Mouse (Mus musculus) erythroblast, embryonic 14.5 days (primary cell): ENCODE measurements around the gene Afmid. TPM values are rescaled to one million over a fixed set of nuclear protein-coding genes. Genes with fewer than 3 reads are reported as not detected.

Experiments
- H3K27me3 ChIP-seq: 2 replicates; pipeline ENCODE4 v1.6.1; 2012; ENCODE audit warnings: inconsistent platforms; ENCODE audit not compliant: control insufficient read depth
- H3K36me3 ChIP-seq: 2 replicates; pipeline ENCODE4 v1.6.1; 2012; ENCODE audit warnings: mild to moderate bottlenecking, inconsistent platforms; ENCODE audit not compliant: control insufficient read depth
- H3K4me1 ChIP-seq: 2 replicates; pipeline ENCODE4 v1.6.1; 2012; ENCODE audit warnings: inconsistent platforms; ENCODE audit not compliant: control insufficient read depth
- H3K4me3 ChIP-seq: replicated peaks from 2 replicates; pipeline ENCODE3; 2012; ENCODE audit warnings: moderate library complexity, mild to moderate bottlenecking, inconsistent platforms
- H3K9me3 ChIP-seq: 2 replicates; pipeline ENCODE4 v1.6.1; 2012; ENCODE audit warnings: low read length, inconsistent platforms, mixed read lengths; ENCODE audit not compliant: control insufficient read depth
- GATA1 ChIP-seq: IDR thresholded peaks from 2 replicates; pipeline ENCODE4 v1.6.1; 2012; ENCODE audit warnings: low read length, inconsistent platforms, mixed read lengths
- TAL1 ChIP-seq: IDR thresholded peaks from 3 replicates; pipeline ENCODE4 v1.6.1; 2012; ENCODE audit warnings: low read length, inconsistent platforms, mixed read lengths
- polyA plus RNA-seq: library from polyadenylated mRNA; stranded (reverse); fragments of >175 nt; gene quantifications from 2 replicates; pipeline ENCODE4 v1.2.3, GENCODE M21; 2012

The Afmid gene
- polyA plus RNA-seq, 1 experiment: 0.41 TPM

DNA sequence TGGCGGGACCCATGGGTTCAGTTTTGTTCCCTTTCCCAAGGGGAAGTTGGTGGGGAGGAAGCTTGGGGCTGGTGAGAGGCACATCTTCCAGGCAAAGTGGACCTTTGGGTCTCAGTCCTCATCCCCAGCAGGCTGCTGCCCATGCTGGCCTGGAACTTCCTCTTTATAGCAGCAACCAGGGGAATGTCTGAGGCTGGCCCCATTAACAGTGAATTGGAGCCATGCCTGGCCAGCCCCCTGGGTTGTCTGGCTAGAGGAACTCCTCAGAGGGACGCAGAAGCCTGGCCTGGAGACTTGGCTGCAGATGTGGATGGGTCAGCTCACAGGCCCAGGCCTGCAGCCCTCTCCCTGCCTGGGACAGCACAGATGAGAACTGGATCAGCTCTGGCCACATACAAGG, 39.1 kb downstream of the Afmid start:
- Histone ChIP-seq H3K27me3 (peaks cover 51% of the 10 kb centered on the region), H3K36me3 (no peaks in the 10 kb centered on the region; the same call in 1 of the 2 replicates), H3K4me1 (peaks cover 7% of the 10 kb centered on the region), H3K4me3 (no peak overlapping the region), H3K9me3 (no peaks in the 10 kb centered on the region)
- TF ChIP-seq GATA1 (no peak), TAL1 (no peak)

GRCm38 (mm10) chr11:117865988-117866387, 40.3 kb downstream of the Afmid start:
- H3K4me3 ChIP-seq: no peak overlapping the region
- H3K4me1 ChIP-seq: peaks cover 5% of the 10 kb centered on the region; the same call in 1 of the 2 replicates
- TF ChIP-seq TAL1: no peak
- H3K27me3 ChIP-seq: peaks cover 42% of the 10 kb centered on the region
- no peaks in the 10 kb centered on the region for H3K36me3 ChIP-seq
- no peaks in the 10 kb centered on the region for H3K9me3 ChIP-seq

- Histone ChIP-seq H3K4me1 (peaks cover 7% of the 10 kb centered on the region), H3K9me3 (no peaks in the 10 kb centered on the region), H3K27me3 (peaks cover 35% of the 10 kb centered on the region), H3K4me3 (no peak overlapping the region), H3K36me3 (no peaks in the 10 kb centered on the region)
- TF ChIP-seq GATA1 (no peak), TAL1 (no peak)
Measured at GRCm38 (mm10) chr11:117870688-117871365, 45.1 kb downstream of the Afmid start.

DNA sequence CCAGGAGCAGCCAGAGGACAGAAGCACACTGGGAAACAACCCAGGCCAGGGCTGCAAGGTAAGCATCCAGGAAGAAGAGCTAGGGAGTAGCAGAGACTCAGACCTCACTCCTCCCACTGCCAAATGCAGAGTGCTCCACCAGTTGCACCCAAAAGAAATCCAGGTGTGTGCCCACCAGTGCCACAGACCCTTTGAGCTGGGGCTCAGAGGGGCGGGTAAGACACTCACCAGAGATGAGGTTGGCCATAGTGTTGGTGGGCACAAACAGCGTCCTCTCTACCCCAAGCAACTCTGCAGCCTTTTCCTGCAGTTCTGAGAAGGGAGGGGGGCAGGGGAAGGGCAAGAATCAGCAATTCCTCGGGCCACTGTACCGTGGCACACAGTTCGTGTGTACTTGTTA, 45.7 kb downstream of the Afmid start:
- Histone ChIP-seq H3K36me3 (no peaks in the 10 kb centered on the region), H3K9me3 (no peaks in the 10 kb centered on the region), H3K4me3 (no peak overlapping the region), H3K4me1 (peaks cover 7% of the 10 kb centered on the region), H3K27me3 (peaks cover 35% of the 10 kb centered on the region)
- TF ChIP-seq GATA1: no peak
- TF ChIP-seq TAL1: no peak

GRCm38 (mm10) chr11:117871911-117872584, 46.3 kb downstream of the Afmid start:
- Histone ChIP-seq H3K36me3 (no peaks in the 10 kb centered on the region), H3K9me3 (no peaks in the 10 kb centered on the region), H3K4me1 (peaks cover 7% of the 10 kb centered on the region), H3K27me3 (peaks cover 35% of the 10 kb centered on the region), H3K4me3 (no peak overlapping the region)
- TF ChIP-seq TAL1 (no peak), GATA1 (no peak)

- peak within 1 kb of the TSS; percentile 55 for H3K4me3 ChIP-seq
- peaks cover 38% of the 10 kb centered on the region for H3K27me3 ChIP-seq
- H3K9me3 ChIP-seq: no peaks in the 10 kb centered on the region
- H3K4me1 ChIP-seq: peaks cover 10% of the 10 kb centered on the region
- TF ChIP-seq TAL1 (no peak), GATA1 (no peak)
- H3K36me3 ChIP-seq: no peaks in the 10 kb centered on the region
Measured at GRCm38 (mm10) chr11:117872861-117873608, 47.3 kb downstream of the Afmid start, which contains the start of gene Tha1. Tha1 (minus strand) TSS chr11:117873481.

GRCm38 (mm10) chr11:117874419-117874818, 48.7 kb downstream of the Afmid start:
- peaks cover 43% of the 10 kb centered on the region for H3K27me3 ChIP-seq
- H3K4me1 ChIP-seq: peaks cover 16% of the 10 kb centered on the region
- no peaks in the 10 kb centered on the region for H3K9me3 ChIP-seq
- H3K36me3 ChIP-seq: no peaks in the 10 kb centered on the region
- TF ChIP-seq TAL1 (no peak), GATA1 (no peak)
- H3K4me3 ChIP-seq: no peak overlapping the region

DNA sequence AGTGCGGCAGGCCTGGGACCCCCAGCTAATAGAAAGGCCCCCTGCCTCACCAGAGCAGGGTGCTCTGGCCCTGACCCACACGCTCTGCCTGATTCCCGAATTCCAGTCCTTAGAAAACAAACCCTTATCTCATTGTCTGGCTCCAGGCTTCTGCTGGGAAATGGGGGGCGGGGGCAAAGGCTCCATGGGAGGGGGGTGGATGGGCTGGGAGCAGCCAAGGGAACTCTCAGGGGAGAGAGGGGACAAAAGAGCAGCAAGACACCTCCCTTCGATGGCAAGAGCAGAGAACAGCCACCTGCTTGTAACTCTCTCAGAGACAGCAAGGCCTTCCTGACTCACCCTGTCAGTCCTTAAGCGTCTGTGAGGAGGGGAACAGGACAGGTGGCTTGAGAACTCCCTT, 50.0 kb downstream of the Afmid start:
- Histone ChIP-seq H3K4me3 (no peak overlapping the region), H3K27me3 (peaks cover 43% of the 10 kb centered on the region)

More for the DNA sequence above, 50.0 kb downstream of the Afmid start:
- no peaks in the 10 kb centered on the region for H3K36me3 ChIP-seq
- H3K4me1 ChIP-seq: peaks cover 13% of the 10 kb centered on the region
- H3K9me3 ChIP-seq: no peaks in the 10 kb centered on the region
- TF ChIP-seq GATA1: no peak
- no peak for TF ChIP-seq TAL1
